Mouse (Mus musculus) layer of hippocampus, postnatal 36 days (tissue): Measurements from ENCODE around the gene Ccdc155. TPM values are rescaled to one million over a fixed set of nuclear protein-coding genes. Genes with fewer than 3 reads are reported as not detected.
"Not testable (repeated sequence)": the region's sequence is repeated elsewhere in the genome, so short reads cannot be mapped to it uniquely, and the experiment has no call there.

ENCODE experiments used
- DNase-seq, 2 experiments: peaks; one replicate each; pipeline ENCODE4 v3.0.0; 2022
- total RNA-seq, 2 experiments: library from RNA; stranded (reverse); gene quantifications; 2 replicates each; pipeline ENCODE4 v1.2.3; 2021

Gene Ccdc155
- total RNA-seq, 2 experiments from 2014 or later, result 2.0 to 3.3 TPM

GRCm38 (mm10) chr7:45162996-45163615, 41.6 kb downstream of the Ccdc155 start:
- DNase-seq, result no peak

- DNase-seq, result no peak
Observed at GRCm38 (mm10) chr7:45162551-45162950, 42.1 kb downstream of the Ccdc155 start.

- peak; percentile 95 to 96 for DNase-seq
Observed at GRCm38 (mm10) chr7:45161612-45162473, 42.8 kb downstream of the Ccdc155 start.

GRCm38 (mm10) chr7:45160866-45161265, 43.8 kb downstream of the Ccdc155 start:
- no peak for DNase-seq

GRCm38 (mm10) chr7:45160316-45160800, 44.3 kb downstream of the Ccdc155 start:
- DNase-seq, result no peak

- no peak for DNase-seq
Observed at GRCm38 (mm10) chr7:45158991-45159390, 45.7 kb downstream of the Ccdc155 start.

GRCm38 (mm10) chr7:45157459-45157858, 47.2 kb downstream of the Ccdc155 start:
- DNase-seq, result no peak

- DNase-seq, result no peak
Observed at GRCm38 (mm10) chr7:45156206-45156605, 48.5 kb downstream of the Ccdc155 start.

- DNase-seq, result no peak
Observed at GRCm38 (mm10) chr7:45155590-45155989, 49.1 kb downstream of the Ccdc155 start.

- no peak for DNase-seq
Observed at GRCm38 (mm10) chr7:45154993-45155514, 49.6 kb downstream of the Ccdc155 start.

- DNase-seq, result peak; percentile 96 to 98
Observed at GRCm38 (mm10) chr7:45154096-45154992, 50.3 kb downstream of the Ccdc155 start, which contains the start of the genes Pih1d1 and Aldh16a1. TSS of gene Pih1d1 (plus strand) at chr7:45154303. TSS of gene Aldh16a1 (minus strand) at chr7:45154584.

- no peak for DNase-seq
Observed at GRCm38 (mm10) chr7:45153586-45153985, 51.1 kb downstream of the Ccdc155 start.

- DNase-seq, result not testable (repeated sequence)
Observed at GRCm38 (mm10) chr7:45153052-45153451, 51.6 kb downstream of the Ccdc155 start.

GRCm38 (mm10) chr7:45151303-45151702, 53.4 kb downstream of the Ccdc155 start:
- DNase-seq, result no peak

- no peak for DNase-seq
Observed at GRCm38 (mm10) chr7:45150321-45150720, 54.4 kb downstream of the Ccdc155 start.

GRCm38 (mm10) chr7:45149545-45149944, 55.1 kb downstream of the Ccdc155 start:
- DNase-seq, result no peak

- DNase-seq, result no peak
Observed at GRCm38 (mm10) chr7:45148534-45149098, 56.1 kb downstream of the Ccdc155 start.

GRCm38 (mm10) chr7:45147899-45148298, 56.8 kb downstream of the Ccdc155 start:
- DNase-seq, result no peak

- no peak for DNase-seq
Observed at GRCm38 (mm10) chr7:45147267-45147666, 57.4 kb downstream of the Ccdc155 start.

- DNase-seq, result no peak
Observed at GRCm38 (mm10) chr7:45145460-45145859, 59.2 kb downstream of the Ccdc155 start.

GRCm38 (mm10) chr7:45144368-45145174, 60.1 kb downstream of the Ccdc155 start:
- no peak for DNase-seq
